Mouse (Mus musculus): ENCODE data around the gene Nectin4.

- TF ChIP-seq MYOG (IDR thresholded peaks at IDR 0.05; ENCODE audit: control insufficient read depth, extremely low read depth, insufficient read length) (no peak), CTCF (IDR thresholded peaks at IDR 0.05; ENCODE audit: control insufficient read depth, insufficient read depth, insufficient read length) (no peak), USF1 (IDR thresholded peaks at IDR 0.05; ENCODE audit: low read depth) (no peak), MYOD1 (IDR thresholded peaks at IDR 0.05; ENCODE audit: control insufficient read depth, insufficient read length, low read depth) (no peak), MAX (IDR thresholded peaks at IDR 0.05) (no peak), CEBPB (IDR thresholded peaks at IDR 0.05; ENCODE audit: low read depth) (no peak)
Observed at GRCm38 (mm10) chr1:171382096-171382620, 12.3 kb downstream of the Nectin4 start.

Data from C2C12 (cell line).